Mouse (Mus musculus) naive thymus-derived CD4-positive, alpha-beta T cell, adult 2 months (primary cell): Measurements from ENCODE around the gene Grb10.

Experiments used
- DNase-seq: peaks from one replicate; pipeline ENCODE4 v3.0.0-alpha.2; 2011; ENCODE audit warnings: low read depth

The Grb10 gene

DNA sequence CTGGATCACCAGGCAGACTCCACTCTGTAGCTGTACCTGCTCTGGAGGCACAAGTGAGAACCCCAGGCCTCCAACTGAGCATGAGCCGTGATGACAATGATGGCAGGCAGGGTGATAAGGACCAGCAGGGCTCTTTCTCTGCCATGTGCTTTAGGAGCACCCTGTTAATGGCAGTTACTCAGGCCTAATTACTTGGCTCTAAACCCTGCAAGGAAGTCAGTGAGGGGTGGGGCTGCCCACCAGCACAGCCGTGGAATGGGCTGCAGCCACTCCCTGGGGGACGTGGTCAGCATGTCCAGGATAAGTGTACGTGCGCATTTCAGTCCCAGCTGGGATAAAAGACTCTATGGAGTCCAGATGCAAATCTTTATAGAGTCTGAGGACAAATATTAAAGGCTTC lies 5.7 kb downstream of the Grb10 start:
- DNase-seq: no peak

DNA sequence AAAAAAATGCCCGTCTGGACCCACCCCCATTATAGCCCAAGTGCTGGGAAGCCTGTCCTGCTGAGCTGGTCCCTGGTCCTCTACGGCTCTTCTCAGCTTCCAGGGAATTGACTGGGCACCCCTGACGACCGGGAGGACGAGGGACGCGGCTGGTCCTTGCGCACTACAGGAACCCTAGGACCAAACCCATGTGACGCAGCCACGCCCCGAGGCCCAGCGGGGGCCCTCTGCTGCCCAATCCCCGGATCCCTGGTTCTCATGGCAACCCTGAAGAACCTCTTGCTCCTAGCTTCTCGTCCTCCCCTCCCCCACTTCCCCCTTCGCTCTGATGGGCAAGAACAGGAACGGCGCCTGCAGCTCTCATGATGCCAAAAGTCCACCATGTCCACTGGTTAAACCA lies 11.8 kb downstream of the Grb10 start:
- no peak for DNase-seq

DNA sequence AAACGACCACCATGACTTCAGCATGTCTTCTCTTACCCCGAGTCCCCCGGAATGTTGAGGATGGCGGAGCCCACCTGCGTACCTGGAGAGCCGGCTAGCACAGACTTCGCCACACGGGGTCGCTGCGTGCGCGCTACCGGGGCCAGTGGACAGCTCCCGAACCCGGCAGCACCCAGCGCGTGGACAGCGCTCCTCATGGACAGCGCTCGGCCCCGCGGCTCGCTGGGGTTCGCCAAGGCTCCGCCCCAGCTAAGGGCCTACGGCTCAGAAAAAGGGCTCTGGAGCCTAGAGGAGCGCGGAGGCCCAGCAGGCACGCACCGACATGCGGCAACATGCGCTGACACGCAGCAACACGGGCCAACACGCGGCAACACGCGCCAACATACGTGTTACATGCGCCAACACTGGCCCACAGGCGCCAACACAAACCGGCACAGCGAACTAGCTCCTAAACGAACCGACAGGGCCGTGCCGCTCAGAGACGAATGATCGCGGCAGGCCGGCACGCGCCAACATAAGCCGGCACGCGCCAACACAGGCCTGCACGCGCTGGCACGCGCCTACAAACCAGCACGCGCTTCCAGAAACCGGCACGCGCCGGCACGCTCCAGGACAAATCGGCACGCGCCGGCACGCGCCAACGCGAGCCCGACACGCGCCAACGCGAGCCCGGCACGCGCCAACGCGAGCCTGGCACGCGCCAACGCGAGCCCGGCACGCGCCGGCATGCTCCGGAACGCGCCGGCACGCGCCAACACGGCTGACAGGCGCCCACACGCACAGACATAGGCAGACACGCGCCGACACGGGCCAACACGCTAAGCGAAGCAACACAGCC lies 12.5 kb downstream of the Grb10 start:
- DNase-seq: no peak

DNA sequence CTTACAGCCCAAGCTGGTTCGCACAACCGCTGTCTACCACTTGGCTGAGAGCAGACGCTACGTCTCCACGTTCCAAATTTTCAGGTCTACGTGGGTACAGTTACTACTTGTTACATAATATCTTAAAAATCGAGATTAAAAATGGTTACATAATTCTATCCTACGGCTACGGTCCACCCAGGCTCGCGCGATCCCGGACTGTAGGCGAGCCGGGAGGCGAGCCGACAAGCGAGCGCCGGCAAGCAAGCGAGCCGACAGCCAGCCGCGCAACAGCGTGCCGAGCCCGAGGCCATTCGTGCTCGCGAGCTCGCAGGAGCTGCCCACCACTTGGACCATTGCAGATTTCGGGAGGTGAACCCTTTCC lies 13.1 kb downstream of the Grb10 start:
- DNase-seq: no peak

GRCm38 (mm10) chr11:12023051-12023450 lies 15.4 kb downstream of the Grb10 start:
- no peak for DNase-seq

DNA sequence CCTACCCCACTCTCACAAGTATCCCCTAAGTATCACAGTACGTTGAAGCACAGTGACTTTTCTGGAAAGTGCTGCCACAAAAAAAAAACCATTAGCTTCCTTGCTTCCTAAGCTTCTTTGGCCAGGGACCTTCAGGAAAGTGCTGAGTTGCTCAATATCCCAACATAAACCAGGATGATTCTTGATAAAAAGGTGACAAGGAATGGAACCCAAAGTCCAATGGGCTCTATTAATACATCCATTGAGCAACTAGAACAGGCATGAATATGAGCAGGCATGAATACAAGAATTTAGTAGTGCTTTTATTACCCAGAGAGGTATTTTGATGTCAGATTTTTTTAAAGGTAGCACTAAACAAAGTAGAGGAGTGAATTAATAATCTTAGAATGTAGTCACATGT lies 18.8 kb downstream of the Grb10 start:
- no peak for DNase-seq

- no peak for DNase-seq
These were observed 19.9 kb downstream of the Grb10 start for GRCm38 (mm10) chr11:12018604-12019003.

- no peak for DNase-seq
These were observed 28.4 kb downstream of the Grb10 start for GRCm38 (mm10) chr11:12010084-12010483.

- DNase-seq: no peak
These were observed 38.1 kb downstream of the Grb10 start for GRCm38 (mm10) chr11:12000293-12000910.

DNA sequence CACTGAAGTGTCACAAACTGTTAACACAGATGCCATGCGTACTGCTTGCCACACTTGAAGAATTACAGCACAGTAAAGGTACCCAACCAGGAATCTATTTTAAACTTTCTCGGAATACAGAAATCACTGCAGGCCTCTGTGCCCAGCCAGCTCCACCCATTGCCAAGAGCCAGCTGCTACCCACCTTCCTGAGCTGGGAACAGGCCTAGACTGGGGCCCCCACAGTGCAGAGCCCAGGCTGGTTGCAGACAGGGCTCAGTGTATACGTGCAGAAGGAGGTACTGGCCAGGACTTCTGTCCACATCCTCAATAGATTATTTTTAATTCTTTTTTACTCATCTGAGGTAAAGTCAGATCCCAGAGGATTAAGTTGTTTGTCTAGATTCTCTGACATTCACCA lies 39.6 kb downstream of the Grb10 start:
- no peak for DNase-seq

DNA sequence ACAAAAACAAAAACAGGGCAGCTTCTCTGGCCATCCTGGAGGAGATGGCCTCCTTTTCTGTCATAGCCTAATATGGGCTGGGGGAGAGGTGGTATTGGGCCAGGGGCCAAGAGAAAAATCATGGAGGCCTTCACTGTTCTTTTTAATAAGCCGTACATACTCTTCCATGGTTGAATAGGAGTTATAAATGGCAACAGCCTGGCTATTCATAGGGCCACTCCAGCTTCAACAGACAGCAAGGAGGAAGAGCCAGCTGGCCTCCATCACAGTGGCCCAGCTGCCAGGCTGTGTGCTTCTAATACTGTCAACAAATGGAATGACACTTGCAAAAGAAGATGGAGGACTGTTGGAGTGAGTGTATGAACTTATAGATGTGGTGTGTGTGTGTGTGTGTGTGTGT lies 41.4 kb downstream of the Grb10 start:
- no peak for DNase-seq

- no peak for DNase-seq
These were observed 43.1 kb downstream of the Grb10 start for GRCm38 (mm10) chr11:11995371-11995770.

DNA sequence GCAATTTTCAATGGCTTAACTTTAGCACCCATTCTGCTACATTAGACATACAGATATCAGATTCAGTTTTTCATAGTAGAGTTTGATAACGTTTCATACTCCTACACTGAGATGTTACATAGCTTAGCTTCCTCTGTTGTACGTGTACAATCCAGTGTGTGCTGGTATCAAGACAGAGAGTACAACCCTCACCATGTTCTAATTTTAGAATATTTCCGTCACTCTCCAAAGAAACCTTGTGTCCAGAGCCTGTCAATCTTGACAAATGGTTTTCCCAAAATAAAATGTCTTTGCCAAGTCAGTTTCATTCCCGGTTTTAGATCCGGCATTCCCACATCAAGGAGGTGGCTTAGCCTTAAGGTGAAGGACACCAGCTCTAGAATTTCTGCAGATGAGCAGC lies 44.7 kb downstream of the Grb10 start:
- no peak for DNase-seq

DNA sequence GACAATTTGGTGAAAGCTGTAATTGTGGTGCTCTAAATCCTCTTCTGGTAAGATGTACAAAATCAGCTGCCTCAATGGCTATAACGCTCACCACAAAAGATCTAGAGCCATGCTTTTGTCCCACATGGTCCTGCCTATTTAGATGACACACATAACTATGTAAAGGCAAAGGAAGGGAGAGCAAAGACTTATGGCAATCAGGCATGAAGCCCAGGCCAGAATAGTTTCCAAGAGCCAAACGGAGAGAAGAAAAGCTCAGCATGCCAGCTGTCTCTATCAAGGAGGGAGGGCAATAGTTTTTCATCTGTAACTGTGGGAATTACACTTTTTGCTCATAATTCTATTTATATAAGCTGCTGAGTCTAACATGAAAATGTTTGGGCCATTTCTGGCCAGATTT lies 45.3 kb downstream of the Grb10 start:
- DNase-seq: no peak

DNA sequence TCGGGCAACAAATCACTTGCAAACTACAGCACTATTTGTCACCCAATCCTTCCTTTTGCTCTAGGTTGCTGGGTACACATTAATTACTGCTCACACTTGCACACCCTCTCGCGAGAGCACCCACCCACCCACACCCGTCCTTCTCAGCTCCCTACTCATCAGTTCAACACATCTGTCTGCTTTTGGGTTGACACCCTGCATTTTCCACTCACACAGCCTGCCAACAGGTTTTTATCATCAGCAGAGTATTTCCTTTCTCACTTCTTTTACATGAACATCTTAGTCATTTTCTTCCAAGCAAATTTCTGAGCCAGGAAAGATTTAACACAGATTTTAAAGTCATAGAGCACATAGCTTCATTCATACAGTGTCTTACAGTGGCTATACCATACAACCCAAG lies 48.6 kb downstream of the Grb10 start:
- no peak for DNase-seq

DNA sequence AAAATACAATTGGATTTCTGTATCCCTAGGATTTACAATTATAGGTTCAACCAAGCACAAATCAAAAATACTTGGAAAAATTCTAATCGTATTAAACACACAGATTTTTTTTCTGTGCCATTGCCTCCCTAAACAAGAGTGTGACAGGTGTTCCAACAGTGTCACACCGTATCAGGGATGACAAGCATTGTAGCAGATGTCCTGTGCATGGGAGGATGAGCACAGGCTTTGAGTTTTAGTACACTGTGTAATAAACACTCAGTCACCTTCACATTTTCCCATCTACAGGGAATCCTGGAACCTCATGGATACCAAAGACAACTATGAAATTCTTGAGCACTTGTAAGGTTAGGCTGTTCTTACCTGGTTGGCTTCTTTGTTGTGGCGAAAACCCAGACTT lies 51.2 kb downstream of the Grb10 start:
- DNase-seq: no peak

DNA sequence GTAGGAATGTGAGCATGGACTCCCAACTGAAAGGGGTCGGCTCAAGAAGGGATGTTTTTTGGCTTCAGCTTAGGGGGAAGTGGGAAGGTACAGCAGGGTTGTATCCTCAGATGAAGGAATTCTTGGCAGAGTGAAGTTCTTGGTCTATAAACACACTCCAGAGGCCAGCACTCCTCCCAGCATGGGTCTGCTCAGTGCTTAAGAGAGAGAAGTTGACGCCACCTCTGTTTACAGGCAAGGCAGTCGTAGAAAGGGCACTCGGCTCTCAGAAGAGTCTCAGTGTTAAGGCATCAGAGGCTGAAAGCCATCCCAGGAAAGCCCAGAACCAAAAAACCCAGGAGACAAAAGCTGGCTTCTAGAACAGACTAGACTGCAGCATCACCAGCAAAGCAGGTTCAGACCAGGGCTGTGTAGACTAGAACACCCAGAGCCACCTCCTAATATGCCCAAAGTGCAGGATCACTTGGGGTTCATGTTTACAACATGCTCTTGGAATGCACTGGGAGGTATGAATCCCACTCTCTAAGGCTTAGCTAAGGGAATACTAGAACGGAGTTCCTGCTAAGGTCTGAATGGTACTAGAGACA lies 59.8 kb downstream of the Grb10 start:
- no peak for DNase-seq

- peak; percentile 82 for DNase-seq
These were observed 63.8 kb downstream of the Grb10 start for GRCm38 (mm10) chr11:11974591-11975255.

DNA sequence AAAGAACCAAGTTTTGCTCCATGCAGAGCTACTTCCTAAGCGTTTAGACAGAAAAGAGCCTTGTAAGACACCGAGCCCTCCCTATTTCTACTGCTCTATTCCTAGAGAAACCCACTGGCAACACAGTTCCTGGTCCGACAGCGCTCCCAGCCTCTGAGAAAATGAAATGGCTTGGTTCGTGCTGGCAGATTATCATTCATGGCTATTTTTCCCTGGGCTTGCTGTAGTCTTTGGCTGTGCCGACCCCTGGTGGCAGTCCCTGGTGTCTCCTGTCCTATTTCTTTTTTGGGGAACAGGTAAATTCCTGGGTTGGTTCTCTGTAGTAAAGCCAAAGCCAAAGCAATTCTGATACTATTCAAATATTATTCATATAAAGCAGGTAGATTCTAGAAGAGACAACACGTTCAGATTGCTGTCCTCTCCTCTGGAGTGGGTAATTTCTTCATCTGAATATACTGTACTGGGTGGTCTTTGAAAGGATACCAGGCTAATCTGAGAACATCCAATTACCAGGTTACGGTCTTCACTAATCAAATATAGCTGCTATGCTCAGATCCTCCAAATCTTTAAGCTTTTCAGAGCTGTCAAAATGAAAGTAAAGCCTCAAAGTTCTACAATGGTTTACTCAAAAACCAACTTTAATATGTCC lies 65.0 kb downstream of the Grb10 start:
- peak; percentile 75 for DNase-seq

- DNase-seq: no peak
These were observed 65.9 kb downstream of the Grb10 start for GRCm38 (mm10) chr11:11972401-11973110.

- DNase-seq: no peak
These were observed 68.2 kb downstream of the Grb10 start for GRCm38 (mm10) chr11:11970246-11970645.

GRCm38 (mm10) chr11:11968830-11969229 lies 69.7 kb downstream of the Grb10 start:
- DNase-seq: no peak
